Mouse (Mus musculus) cerebellum, adult 2 months (tissue): Measurements from ENCODE around the gene Troap. TPM values are rescaled to one million over a fixed set of nuclear protein-coding genes. Genes with fewer than 3 reads are reported as not detected.
"Not testable (repeated sequence)": the region's sequence is repeated elsewhere in the genome, so short reads cannot be mapped to it uniquely, and the experiment has no call there.

ENCODE experiments used
- DNase-seq, 2 experiments: peaks; one replicate each; pipeline ENCODE4 v3.0.0; 2021
- H3K27ac ChIP-seq: fragments of 200-500 bp; 2 replicates; pipeline ENCODE4 v1.5.1; 2012; ENCODE audit warnings: low read length, control low read depth, inconsistent platforms; ENCODE audit not compliant: insufficient read depth
- H3K27me3 ChIP-seq: fragments of 200-500 bp; 2 replicates; pipeline ENCODE4 v1.6.1; 2012; ENCODE audit warnings: inconsistent platforms, mild to moderate bottlenecking, low read length, moderate library complexity; ENCODE audit not compliant: control insufficient read depth, insufficient read depth
- H3K4me1 ChIP-seq: fragments of 200-500 bp; 2 replicates; pipeline ENCODE4 v1.6.1; 2011; ENCODE audit warnings: low read length; ENCODE audit not compliant: control insufficient read depth, insufficient read depth
- H3K4me3 ChIP-seq: fragments of 200-500 bp; replicated peaks from 2 replicates; pipeline ENCODE3; 2011; ENCODE audit warnings: mild to moderate bottlenecking, low read depth, low read length, control low read depth; ENCODE audit not compliant: insufficient read depth
- CTCF ChIP-seq: fragments of 200-500 bp; IDR thresholded peaks from 2 replicates; pipeline ENCODE4 v1.5.1; 2011; ENCODE audit warnings: low read depth, mild to moderate bottlenecking, control low read depth, low read length, moderate library complexity, borderline replicate concordance; ENCODE audit not compliant: insufficient read depth
- POLR2A ChIP-seq: fragments of 200-500 bp; IDR thresholded peaks from 2 replicates; pipeline ENCODE4 v1.6.1; 2011; ENCODE audit warnings: low read length, control low read depth, borderline replicate concordance; ENCODE audit not compliant: insufficient read depth
- WGBS: fragments of 180-500 bp; shearing (Covaris S2); methylation state at CpG from one replicate; pipeline ENCODE4 v1.1.7; 2018; 5-methylcytosine and 5-hydroxymethylcytosine counted together
- polyA plus RNA-seq: library from polyadenylated mRNA; depleted of rRNA; stranded (reverse); fragments of >200 nt; gene quantifications from 2 replicates; pipeline ENCODE4 v1.2.3, GENCODE M21; 2012

Troap gene
- polyA plus RNA-seq, 1 experiment: 0.07 TPM

- DNase-seq: no peak
- no peak overlapping the region for H3K27ac ChIP-seq
- H3K27me3 ChIP-seq: no peaks in the 10 kb centered on the region
- H3K4me1 ChIP-seq: no peaks in the 10 kb centered on the region
- TF ChIP-seq CTCF (no peak), POLR2A (no peak)
- 83% methylated on average over 1 of the region's 1 CpGs for WGBS
- H3K4me3 ChIP-seq: no peak overlapping the region
Measured at GRCm38 (mm10) chr15:99038025-99038424, 36.4 kb upstream of the Troap start.

GRCm38 (mm10) chr15:99038797-99039196 is 35.6 kb upstream of the Troap start:
- Histone ChIP-seq H3K4me3 (no peak overlapping the region), H3K4me1 (no peaks in the 10 kb centered on the region), H3K27ac (no peak overlapping the region), H3K27me3 (no peaks in the 10 kb centered on the region)
- 93% methylated on average over 5 of the region's 5 CpGs for WGBS
- no peak for DNase-seq
- TF ChIP-seq CTCF (no peak), POLR2A (no peak)

GRCm38 (mm10) chr15:99039306-99039705 is 35.1 kb upstream of the Troap start:
- no peak overlapping the region for H3K4me3 ChIP-seq
- H3K4me1 ChIP-seq: no peaks in the 10 kb centered on the region
- H3K27ac ChIP-seq: no peak overlapping the region
- H3K27me3 ChIP-seq: no peaks in the 10 kb centered on the region
- TF ChIP-seq POLR2A (no peak), CTCF (no peak)
- no peak for DNase-seq
- WGBS: 89% methylated on average over 4 of the region's 4 CpGs

- TF ChIP-seq CTCF: no peak
- TF ChIP-seq POLR2A: no peak
- Histone ChIP-seq H3K4me3 (no peak overlapping the region), H3K27me3 (no peaks in the 10 kb centered on the region), H3K27ac (no peak overlapping the region), H3K4me1 (no peaks in the 10 kb centered on the region)
- WGBS: 76% methylated on average over 26 of the region's 26 CpGs
- DNase-seq: no peak
Measured at GRCm38 (mm10) chr15:99039996-99040919, 34.1 kb upstream of the Troap start.

GRCm38 (mm10) chr15:99040920-99041856 is 33.2 kb upstream of the Troap start:
- no peak for DNase-seq
- H3K27ac ChIP-seq: no peak overlapping the region
- TF ChIP-seq POLR2A (no peak), CTCF (no peak)
- H3K4me3 ChIP-seq: no peak overlapping the region
- WGBS: 32% methylated on average over 21 of the region's 21 CpGs
- H3K4me1 ChIP-seq: no peaks in the 10 kb centered on the region
- H3K27me3 ChIP-seq: no peaks in the 10 kb centered on the region

- Histone ChIP-seq H3K27me3 (no peaks in the 10 kb centered on the region), H3K4me1 (no peaks in the 10 kb centered on the region), H3K27ac (no peak overlapping the region), H3K4me3 (no peak overlapping the region)
- no peak for DNase-seq
- no peak for TF ChIP-seq POLR2A
- TF ChIP-seq CTCF: no peak
- WGBS: 82% methylated on average over 5 of the region's 5 CpGs
Measured at GRCm38 (mm10) chr15:99042334-99042733, 32.0 kb upstream of the Troap start.

GRCm38 (mm10) chr15:99044854-99045253 is 29.5 kb upstream of the Troap start:
- no peak for TF ChIP-seq CTCF
- TF ChIP-seq POLR2A: no peak
- H3K4me3 ChIP-seq: no peak overlapping the region
- no peak for DNase-seq
- no peaks in the 10 kb centered on the region for H3K4me1 ChIP-seq
- H3K27ac ChIP-seq: no peak overlapping the region
- 83% methylated on average over 3 of the region's 3 CpGs for WGBS
- H3K27me3 ChIP-seq: no peaks in the 10 kb centered on the region

- H3K4me3 ChIP-seq, H3K4me1 ChIP-seq, H3K27ac ChIP-seq, H3K27me3 ChIP-seq, DNase-seq: not testable (repeated sequence)
- 80% methylated on average over 6 of the region's 6 CpGs for WGBS
Measured at GRCm38 (mm10) chr15:99045734-99046133, 28.6 kb upstream of the Troap start.
